Mouse (Mus musculus): ENCODE measurements at regions not wholly inside any gene's neighbourhood (a gene's known extent, or its start where the extent isn't known, plus 50 kb on each side); places are given as distances from the start of the nearest gene placed in this dataset.

DNA sequence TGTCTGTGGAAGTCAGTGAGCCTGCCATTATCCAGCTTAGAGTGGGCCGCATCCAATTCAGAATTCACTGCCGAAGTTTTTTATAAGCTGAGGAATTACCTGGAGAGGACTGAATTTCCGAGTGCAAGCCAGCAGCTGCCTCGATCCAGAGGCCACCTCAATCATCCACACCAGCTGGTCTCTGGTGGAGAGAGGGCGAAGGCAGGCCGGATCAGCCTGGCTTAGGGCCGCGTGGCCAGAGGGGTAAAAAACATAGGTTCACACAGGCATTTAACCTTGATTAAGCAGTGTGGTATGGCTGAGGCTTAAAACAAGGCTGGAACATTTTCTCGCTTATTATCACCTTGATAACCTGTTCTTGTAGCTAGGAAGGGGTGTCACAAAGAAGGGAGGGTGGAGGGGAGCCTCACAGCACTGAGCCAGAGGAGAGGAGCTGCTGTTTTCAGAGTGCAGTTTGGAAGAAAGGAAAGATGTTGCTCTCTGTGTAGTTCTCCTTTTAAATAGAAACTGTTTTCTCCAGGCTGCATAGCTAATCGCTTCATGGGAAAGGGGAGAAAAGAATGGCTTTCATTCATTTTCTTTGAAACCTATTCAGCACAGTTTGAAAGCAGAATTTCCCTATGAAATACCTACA is 135.1 kb upstream of the Noct start:
- TF ChIP-seq GATA1 (IDR thresholded peaks at IDR 0.05; ENCODE audit: low read length), result no peak
- TF ChIP-seq TAL1 (IDR thresholded peaks at IDR 0.05; ENCODE audit: low read length), result no peak

Data from erythroblast, embryonic 14.5 days (primary cell).